Mouse (Mus musculus): ENCODE results near the gene Slc35b1.

Slc35b1 gene

DNA sequence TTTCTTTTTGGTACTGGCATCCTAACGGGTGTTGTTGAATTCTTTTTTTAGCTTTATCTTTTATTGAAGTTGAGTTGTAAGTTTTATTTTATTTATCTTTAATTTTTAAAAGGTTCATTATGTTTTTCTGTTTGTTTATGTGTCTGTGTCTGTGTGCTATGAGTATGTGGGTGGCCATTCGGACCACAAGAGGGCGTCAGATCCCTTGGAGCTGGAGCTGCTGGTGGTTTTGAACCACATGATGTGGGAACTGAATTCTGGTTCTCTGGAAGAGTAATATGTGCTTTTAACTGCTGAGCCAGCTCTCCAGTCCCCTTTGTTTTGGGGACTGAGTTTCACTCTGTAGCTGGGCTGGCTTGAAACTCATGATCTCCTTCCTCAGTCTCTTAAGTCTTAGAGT lies 39.0 kb downstream of the Slc35b1 start:
- no peak for DNase-seq (ENCODE audit: extremely low read depth, low read depth)

DNA sequence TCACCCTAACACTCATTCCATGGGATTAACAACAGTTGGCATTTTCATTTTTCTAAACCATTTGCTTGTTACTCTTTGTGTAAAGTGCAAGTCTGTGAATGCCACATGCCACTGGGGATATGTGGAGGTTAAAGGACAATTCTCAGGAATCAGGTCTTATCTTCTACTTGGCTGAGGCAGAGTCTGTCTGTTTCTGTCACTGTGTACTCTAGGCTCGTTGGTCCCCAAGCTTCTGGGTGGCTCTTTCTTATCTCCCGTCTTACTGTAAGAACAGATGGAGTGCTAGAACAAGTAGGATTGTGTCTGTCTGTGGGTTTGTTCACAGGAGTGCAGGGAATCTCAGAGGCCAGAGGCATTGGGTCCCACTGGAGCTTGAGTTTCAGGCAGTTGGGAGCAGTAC lies 46.9 kb downstream of the Slc35b1 start:
- DNase-seq (ENCODE audit: extremely low read depth, low read depth): no peak

DNA sequence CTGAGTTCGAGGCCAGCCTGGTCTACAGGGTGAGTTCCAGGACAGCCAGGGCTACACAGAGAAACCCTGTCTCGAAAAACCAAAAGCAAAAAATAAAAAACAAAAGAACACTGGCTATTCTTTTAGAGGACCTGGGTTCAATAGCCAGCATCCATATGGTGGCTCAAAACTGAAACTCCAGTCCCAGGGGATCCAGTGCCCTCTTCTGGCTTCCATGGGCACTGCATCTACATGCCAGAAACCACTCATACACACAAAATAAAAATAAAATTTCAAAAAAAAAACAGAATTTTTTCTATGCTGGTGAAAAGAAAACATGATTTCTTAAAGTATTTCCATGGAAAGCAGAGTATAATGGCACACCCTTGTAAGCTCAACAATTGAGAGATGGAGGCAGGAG lies 47.7 kb downstream of the Slc35b1 start:
- no peak for DNase-seq (ENCODE audit: extremely low read depth, low read depth)

Data from MEL-GATA-1-ER (cell line).